Mouse (Mus musculus): ENCODE measurements around the gene Mrpl34.

DNA sequence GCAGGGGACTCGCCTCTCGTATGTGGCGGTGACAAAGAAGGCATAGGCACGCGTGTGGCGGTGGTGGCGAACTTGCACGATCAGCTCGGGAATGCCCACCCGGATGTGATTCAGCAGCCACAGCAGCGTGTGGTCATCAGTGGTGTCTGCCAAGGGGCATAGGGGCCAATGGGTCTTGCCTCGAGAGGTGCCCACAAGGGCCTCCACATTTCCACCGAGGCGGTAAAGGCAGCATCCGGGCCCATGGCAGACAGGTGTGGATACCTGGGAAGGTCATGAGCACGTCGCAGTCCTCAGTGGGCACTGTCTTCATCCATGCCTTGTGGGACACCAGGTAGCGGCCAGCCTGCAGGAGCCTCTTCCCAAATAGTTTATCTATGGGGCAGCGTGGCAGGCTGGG is 20.0 kb downstream of the Mrpl34 start:
- no peak for TF ChIP-seq EP300 (IDR thresholded peaks at IDR 0.05; ENCODE audit: low read depth)
- TF ChIP-seq CTCF (IDR thresholded peaks at IDR 0.05; ENCODE audit: low read depth): no peak

Measured in liver, postnatal 0 days (tissue).